Mouse (Mus musculus): ENCODE results near the gene Kcnma1. TPM values are rescaled to one million over a fixed set of nuclear protein-coding genes. Genes with fewer than 3 reads are reported as not detected.

The Kcnma1 gene
- polyA plus RNA-seq, 2 experiments = 5.4 to 8.5 TPM

DNA sequence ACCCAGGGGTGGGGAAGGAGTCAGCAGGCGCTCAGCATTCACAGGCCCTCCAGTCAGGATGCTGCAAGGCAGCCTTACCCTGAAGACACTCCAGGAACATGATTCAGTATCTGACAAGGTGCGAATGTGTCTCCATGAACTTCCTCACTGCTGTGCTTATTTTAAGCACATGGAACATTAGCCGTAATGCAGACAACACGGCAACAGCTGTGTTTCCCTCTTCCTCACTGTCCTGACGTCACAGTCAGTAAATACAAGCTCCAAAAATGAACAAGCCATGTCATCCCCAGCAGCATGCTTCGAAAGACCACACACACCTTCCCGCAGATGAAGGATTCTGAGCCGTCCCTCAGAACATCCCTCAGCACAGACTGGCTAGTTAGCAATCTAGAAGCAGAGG, 47.8 kb downstream of the Kcnma1 start:
- TF ChIP-seq POLR2A (IDR thresholded peaks at IDR 0.05; ENCODE audit: borderline replicate concordance, extremely low read depth, insufficient read depth, insufficient read length) = no peak
- H3K4me1 ChIP-seq (ENCODE audit: control insufficient read depth, insufficient read depth, low read length) = no peaks in the 10 kb centered on the region
- 77% methylated on average over 8 of the region's 8 CpGs for WGBS
- no peak for ATAC-seq (ENCODE audit: low FRiP score, low read depth)
- no peak overlapping the region for H3K27ac ChIP-seq (replicated peaks; ENCODE audit: low read depth, low read length)
- H3K4me3 ChIP-seq (replicated peaks; ENCODE audit: low read length) = no peak overlapping the region
- no peak overlapping the region for H3K4me2 ChIP-seq (replicated peaks; ENCODE audit: low read depth, low read length, severe bottlenecking)
- no peaks in the 10 kb centered on the region for H3K36me3 ChIP-seq (ENCODE audit: control insufficient read depth, insufficient read depth, low read length)
- no peak for DNase-seq (ENCODE audit: low spot score)
- H3K9me3 ChIP-seq (ENCODE audit: control insufficient read depth, low read length) = no peaks in the 10 kb centered on the region
- H3K27me3 ChIP-seq (ENCODE audit: control insufficient read depth, insufficient read depth, low read length) = no peaks in the 10 kb centered on the region
- no peak overlapping the region for H3K9ac ChIP-seq (ENCODE audit: low read depth, low read length, severe bottlenecking)

GRCm38 (mm10) chr14:23959061-23959460, 55.2 kb downstream of the Kcnma1 start:
- no peak for ATAC-seq (ENCODE audit: low FRiP score, low read depth)
- Histone ChIP-seq H3K9me3 (ENCODE audit: control insufficient read depth, low read length) (no peaks in the 10 kb centered on the region), H3K36me3 (ENCODE audit: control insufficient read depth, insufficient read depth, low read length) (no peaks in the 10 kb centered on the region), H3K27me3 (ENCODE audit: control insufficient read depth, insufficient read depth, low read length) (no peaks in the 10 kb centered on the region), H3K9ac (ENCODE audit: low read depth, low read length, severe bottlenecking) (no peak overlapping the region), H3K4me3 (replicated peaks; ENCODE audit: low read length) (no peak overlapping the region), H3K27ac (replicated peaks; ENCODE audit: low read depth, low read length) (no peak overlapping the region), H3K4me2 (replicated peaks; ENCODE audit: low read depth, low read length, severe bottlenecking) (no peak overlapping the region), H3K4me1 (ENCODE audit: control insufficient read depth, insufficient read depth, low read length) (no peaks in the 10 kb centered on the region)
- WGBS = 84% methylated on average over 11 of the region's 11 CpGs
- DNase-seq (ENCODE audit: low spot score) = no peak
- no peak for TF ChIP-seq POLR2A (IDR thresholded peaks at IDR 0.05; ENCODE audit: borderline replicate concordance, extremely low read depth, insufficient read depth, insufficient read length)

DNA sequence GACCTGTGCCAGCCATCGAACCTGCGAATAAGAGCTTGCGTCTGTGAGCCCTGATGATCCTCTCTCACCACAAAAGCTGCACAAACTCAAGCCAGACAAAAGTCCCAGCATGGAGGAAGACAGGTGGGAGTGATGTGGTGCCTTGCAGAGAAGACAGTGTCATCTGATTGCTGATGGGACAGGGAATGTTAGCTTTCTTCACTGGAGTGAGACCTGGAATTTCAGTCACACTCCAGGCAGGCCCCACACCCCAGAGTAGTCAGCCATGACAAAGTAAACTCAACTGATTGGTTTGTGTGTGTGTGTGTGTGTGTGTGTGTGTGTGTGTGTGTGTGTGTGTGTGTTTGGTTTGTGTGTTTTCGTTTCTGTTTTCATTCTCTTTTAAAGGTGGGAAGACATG, 57.0 kb downstream of the Kcnma1 start:
- ATAC-seq (ENCODE audit: low FRiP score, low read depth) = no peak
- no peak for TF ChIP-seq POLR2A (IDR thresholded peaks at IDR 0.05; ENCODE audit: borderline replicate concordance, extremely low read depth, insufficient read depth, insufficient read length)
- Histone ChIP-seq H3K27ac (replicated peaks; ENCODE audit: low read depth, low read length) (no peak overlapping the region), H3K9me3 (ENCODE audit: control insufficient read depth, low read length) (no peaks in the 10 kb centered on the region), H3K27me3 (ENCODE audit: control insufficient read depth, insufficient read depth, low read length) (no peaks in the 10 kb centered on the region), H3K9ac (ENCODE audit: low read depth, low read length, severe bottlenecking) (no peak overlapping the region), H3K4me2 (replicated peaks; ENCODE audit: low read depth, low read length, severe bottlenecking) (no peak overlapping the region), H3K36me3 (ENCODE audit: control insufficient read depth, insufficient read depth, low read length) (no peaks in the 10 kb centered on the region), H3K4me3 (replicated peaks; ENCODE audit: low read length) (no peak overlapping the region), H3K4me1 (ENCODE audit: control insufficient read depth, insufficient read depth, low read length) (no peaks in the 10 kb centered on the region)
- no peak for DNase-seq (ENCODE audit: low spot score)
- WGBS = 90% methylated on average over 4 of the region's 4 CpGs

DNA sequence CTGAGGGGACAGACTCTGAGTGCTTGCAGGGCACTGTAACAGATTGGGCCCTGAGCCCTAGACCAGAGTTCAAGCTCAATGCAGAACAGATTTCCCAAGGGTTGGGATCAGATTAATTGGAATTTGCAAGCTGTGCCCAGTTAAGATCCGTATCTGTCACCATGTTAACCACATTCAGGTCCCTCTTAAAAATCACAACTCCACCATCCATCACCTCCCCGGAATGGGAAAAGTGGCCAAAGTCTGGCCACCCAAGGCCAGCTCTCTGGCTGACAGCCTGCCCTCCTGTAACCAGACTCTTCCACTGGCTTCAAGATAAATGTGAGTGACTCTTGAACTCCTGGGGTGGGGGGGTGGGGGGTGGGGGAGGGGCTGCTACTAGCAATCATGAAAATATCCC, 70.4 kb downstream of the Kcnma1 start:
- H3K27me3 ChIP-seq (ENCODE audit: control insufficient read depth, insufficient read depth, low read length) = no peaks in the 10 kb centered on the region
- 48% methylated on average over 2 of the region's 2 CpGs for WGBS

DNA sequence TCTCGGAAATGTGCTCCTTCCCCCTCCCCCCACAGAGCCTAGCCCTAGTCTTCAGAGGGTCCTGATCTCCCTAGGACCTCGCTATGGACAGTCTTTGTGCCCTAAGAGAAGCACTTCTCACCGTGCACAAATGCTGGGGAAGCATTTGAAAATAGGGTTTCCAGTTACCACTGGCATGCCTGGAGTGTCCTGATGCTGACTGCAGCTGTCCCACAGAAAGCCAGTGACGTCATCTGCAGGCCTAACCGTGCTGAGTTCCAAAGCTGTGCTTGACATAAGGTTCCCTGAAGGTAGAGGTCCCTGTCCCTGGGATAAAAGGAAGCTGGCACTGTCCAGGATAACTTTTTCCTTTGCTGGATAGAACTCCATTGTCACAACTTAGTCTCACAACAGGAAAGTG, 71.1 kb downstream of the Kcnma1 start:
- no peak overlapping the region for H3K4me3 ChIP-seq (replicated peaks; ENCODE audit: low read length)
- no peak for TF ChIP-seq POLR2A (IDR thresholded peaks at IDR 0.05; ENCODE audit: borderline replicate concordance, extremely low read depth, insufficient read depth, insufficient read length)
- peak; percentile 70 for ATAC-seq (ENCODE audit: low FRiP score, low read depth)
- 56% methylated on average over 5 of the region's 5 CpGs for WGBS
- H3K27ac ChIP-seq (replicated peaks; ENCODE audit: low read depth, low read length) = no peak overlapping the region
- no peaks in the 10 kb centered on the region for H3K27me3 ChIP-seq (ENCODE audit: control insufficient read depth, insufficient read depth, low read length)
- no peak overlapping the region for H3K9ac ChIP-seq (ENCODE audit: low read depth, low read length, severe bottlenecking)
- H3K4me2 ChIP-seq (replicated peaks; ENCODE audit: low read depth, low read length, severe bottlenecking) = no peak overlapping the region
- DNase-seq (ENCODE audit: low spot score) = peak; percentile 25
- H3K36me3 ChIP-seq (ENCODE audit: control insufficient read depth, insufficient read depth, low read length) = no peaks in the 10 kb centered on the region
- no peaks in the 10 kb centered on the region for H3K9me3 ChIP-seq (ENCODE audit: control insufficient read depth, low read length)
- H3K4me1 ChIP-seq (ENCODE audit: control insufficient read depth, insufficient read depth, low read length) = no peaks in the 10 kb centered on the region

More for the DNA sequence above, 70.4 kb downstream of the Kcnma1 start:
- Histone ChIP-seq H3K9ac (ENCODE audit: low read depth, low read length, severe bottlenecking) (no peak overlapping the region), H3K36me3 (ENCODE audit: control insufficient read depth, insufficient read depth, low read length) (no peaks in the 10 kb centered on the region), H3K4me3 (replicated peaks; ENCODE audit: low read length) (no peak overlapping the region), H3K9me3 (ENCODE audit: control insufficient read depth, low read length) (no peaks in the 10 kb centered on the region), H3K4me2 (replicated peaks; ENCODE audit: low read depth, low read length, severe bottlenecking) (no peak overlapping the region), H3K4me1 (ENCODE audit: control insufficient read depth, insufficient read depth, low read length) (no peaks in the 10 kb centered on the region), H3K27ac (replicated peaks; ENCODE audit: low read depth, low read length) (no peak overlapping the region)
- ATAC-seq (ENCODE audit: low FRiP score, low read depth) (no peak), DNase-seq (ENCODE audit: low spot score) (no peak)
- no peak for TF ChIP-seq POLR2A (IDR thresholded peaks at IDR 0.05; ENCODE audit: borderline replicate concordance, extremely low read depth, insufficient read depth, insufficient read length)

GRCm38 (mm10) chr14:23942103-23942502, 72.2 kb downstream of the Kcnma1 start:
- Histone ChIP-seq H3K27ac (replicated peaks; ENCODE audit: low read depth, low read length) (no peak overlapping the region), H3K4me3 (replicated peaks; ENCODE audit: low read length) (no peak overlapping the region), H3K9me3 (ENCODE audit: control insufficient read depth, low read length) (no peaks in the 10 kb centered on the region), H3K27me3 (ENCODE audit: control insufficient read depth, insufficient read depth, low read length) (no peaks in the 10 kb centered on the region), H3K4me1 (ENCODE audit: control insufficient read depth, insufficient read depth, low read length) (no peaks in the 10 kb centered on the region), H3K9ac (ENCODE audit: low read depth, low read length, severe bottlenecking) (no peak overlapping the region), H3K36me3 (ENCODE audit: control insufficient read depth, insufficient read depth, low read length) (no peaks in the 10 kb centered on the region), H3K4me2 (replicated peaks; ENCODE audit: low read depth, low read length, severe bottlenecking) (no peak overlapping the region)
- no peak for TF ChIP-seq POLR2A (IDR thresholded peaks at IDR 0.05; ENCODE audit: borderline replicate concordance, extremely low read depth, insufficient read depth, insufficient read length)
- DNase-seq (ENCODE audit: low spot score) (no peak), ATAC-seq (ENCODE audit: low FRiP score, low read depth) (no peak)
- 87% methylated on average over 8 of the region's 8 CpGs for WGBS

Data from limb, embryonic 14.5 days (tissue).